Mouse (Mus musculus): ENCODE results near the gene Sis. TPM values are rescaled to one million over a fixed set of nuclear protein-coding genes. Genes with fewer than 3 reads are reported as not detected.

Gene Sis
- polyA plus RNA-seq, 1 experiment from 2014 or later, result not detected

Other genes with a start within 250 kb of the Sis start
- gene Slitrk3, start 89.9 kb upstream of the Sis start, polyA plus RNA-seq (2015; fragmentation: Nextera tagmentation; extraction: Ambion mirVana), result 0.03 TPM in 1 of 2 replicates, not detected in the other